9 mouse cellular contexts compared by ENCODE assay signal in genomic region chr5:144884629-144885217, GRCm38 (mm10).
DNase-seq lines count a peak whose midpoint lies in the region; ATAC-seq and TF ChIP-seq lines count a peak whose summit lies in the region.
"Had no signal": no experiment of that assay in that cellular context is flagged by ENCODE, and none has a peak within 500 bp of the region (broad histone marks: within the 10 kb centered on the region; RNA-seq: fewer than 3 reads in every experiment).

No protein-coding gene starts in this region.

- H3K9me3 ChIP-seq in forebrain, postnatal 0 days (ENCODE audit: low read length), result no peaks in the 10 kb centered on the region
- H3K9me3 ChIP-seq in forebrain, embryonic 11.5 days (ENCODE audit: control insufficient read depth, low read length), result no peaks in the 10 kb centered on the region; the same call in 1 of the 2 replicates
- H3K9me3 ChIP-seq in midbrain, postnatal 0 days (ENCODE audit: low read length), result no peaks in the 10 kb centered on the region
- peaks cover 3% of the 10 kb centered on the region; the same call in 1 of the 2 replicates for H3K9me3 ChIP-seq in midbrain, embryonic 13.5 days
- no peaks in the 10 kb centered on the region for H3K9me3 ChIP-seq in stomach, postnatal 0 days (ENCODE audit: control insufficient read depth, low read length)

- no peak for TF ChIP-seq EP300 in stomach, postnatal 0 days (optimal IDR thresholded peaks at IDR 0.05)

- H3K27ac ChIP-seq in forebrain, postnatal 0 days (ENCODE audit: low read depth, low read length), result no peak overlapping the region
- no peak overlapping the region for H3K27ac ChIP-seq in forebrain, embryonic 11.5 days (ENCODE audit: low read depth, low read length)
- H3K27ac ChIP-seq in midbrain, postnatal 0 days (ENCODE audit: low read depth, low read length), result no peak overlapping the region
- no peak overlapping the region for H3K27ac ChIP-seq in midbrain, embryonic 13.5 days
- no peak overlapping the region for H3K27ac ChIP-seq in stomach, postnatal 0 days (replicated peaks)

- H3K36me3 ChIP-seq in forebrain, postnatal 0 days (ENCODE audit: insufficient read depth), result peaks cover 89% of the 10 kb centered on the region
- peaks cover 10% of the 10 kb centered on the region for H3K36me3 ChIP-seq in forebrain, embryonic 11.5 days (ENCODE audit: control insufficient read depth, insufficient read depth, low read length)
- peaks cover 85% of the 10 kb centered on the region for H3K36me3 ChIP-seq in midbrain, postnatal 0 days (ENCODE audit: insufficient read depth, low read length)
- H3K36me3 ChIP-seq in midbrain, embryonic 13.5 days, result peaks cover 100% of the 10 kb centered on the region
- peaks cover 48% of the 10 kb centered on the region for H3K36me3 ChIP-seq in stomach, postnatal 0 days (ENCODE audit: control insufficient read depth, insufficient read depth, low read length)

- H3K4me3 ChIP-seq in forebrain, postnatal 0 days (ENCODE audit: low read depth, low read length), result no peak overlapping the region
- H3K4me3 ChIP-seq in forebrain, embryonic 11.5 days (ENCODE audit: low read depth, low read length), result no peak overlapping the region
- H3K4me3 ChIP-seq in midbrain, postnatal 0 days (ENCODE audit: low read depth, low read length), result no peak overlapping the region
- no peak overlapping the region for H3K4me3 ChIP-seq in midbrain, embryonic 13.5 days (replicated peaks)
- H3K4me3 ChIP-seq in stomach, postnatal 0 days (ENCODE audit: low read depth, low read length), result no peak overlapping the region

- peak; percentile 62 for TF ChIP-seq CTCF in forebrain, postnatal 0 days (IDR thresholded peaks at IDR 0.05; ENCODE audit: low read depth)
- TF ChIP-seq CTCF in midbrain, postnatal 0 days (IDR thresholded peaks at IDR 0.05), result peak; percentile 64
- peak; percentile 69 for TF ChIP-seq CTCF in stomach, postnatal 0 days (IDR thresholded peaks at IDR 0.05; ENCODE audit: low read depth)

- WGBS in forebrain, postnatal 0 days, result 72% methylated on average over 13 of the region's 13 CpGs
- 85% methylated on average over 13 of the region's 13 CpGs for WGBS in forebrain, embryonic 11.5 days
- WGBS in midbrain, postnatal 0 days, result 84% methylated on average over 13 of the region's 13 CpGs
- WGBS in midbrain, embryonic 13.5 days, result 86% methylated on average over 13 of the region's 13 CpGs
- WGBS in stomach, postnatal 0 days, result 76% methylated on average over 13 of the region's 13 CpGs

- no peak for ATAC-seq in forebrain, postnatal 0 days
- no peak for ATAC-seq in forebrain, embryonic 11.5 days (replicated peaks; ENCODE audit: low FRiP score)
- no peak for ATAC-seq in midbrain, postnatal 0 days (ENCODE audit: low FRiP score)
- no peak for ATAC-seq in midbrain, embryonic 13.5 days
- no peak for ATAC-seq in stomach, postnatal 0 days (ENCODE audit: low FRiP score, low TSS enrichment)
- ATAC-seq: Patski had no signal

- no peak overlapping the region for H3K4me2 ChIP-seq in forebrain, postnatal 0 days (ENCODE audit: low read depth)
- no peak overlapping the region for H3K4me2 ChIP-seq in forebrain, embryonic 11.5 days (ENCODE audit: low read depth, low read length, severe bottlenecking)
- no peak overlapping the region for H3K4me2 ChIP-seq in midbrain, postnatal 0 days (ENCODE audit: low read depth, low read length, poor library complexity, severe bottlenecking)
- H3K4me2 ChIP-seq in midbrain, embryonic 13.5 days (replicated peaks), result no peak overlapping the region
- no peak overlapping the region for H3K4me2 ChIP-seq in stomach, postnatal 0 days (replicated peaks; ENCODE audit: low read depth)

- no peak overlapping the region for H3K9ac ChIP-seq in forebrain, postnatal 0 days
- no peak overlapping the region for H3K9ac ChIP-seq in forebrain, embryonic 11.5 days (ENCODE audit: low read length)
- H3K9ac ChIP-seq in midbrain, postnatal 0 days (replicated peaks; ENCODE audit: low read length, poor library complexity, severe bottlenecking), result no peak overlapping the region
- H3K9ac ChIP-seq in midbrain, embryonic 13.5 days (replicated peaks), result no peak overlapping the region
- H3K9ac ChIP-seq in stomach, postnatal 0 days (ENCODE audit: low read length), result no peak overlapping the region

- DNase-seq in forebrain, postnatal 0 days, result peak; percentile 39
- no peak for DNase-seq in forebrain, embryonic 11.5 days (ENCODE audit: low spot score)
- DNase-seq in midbrain, postnatal 0 days (ENCODE audit: low spot score), result peak; percentile 64
- DNase-seq in left cerebral cortex, adult 18-20 months (ENCODE audit: low spot score in 2 of 2), result peak; percentile 36 to 48
- no peak for DNase-seq in stomach, postnatal 0 days (ENCODE audit: low spot score)
- no peak for DNase-seq in gastrocnemius, postnatal 4 days (ENCODE audit: low spot score in 2 of 2)
- no peak for DNase-seq in cerebellum, adult 9-10 months

- H3K27me3 ChIP-seq in forebrain, postnatal 0 days (ENCODE audit: insufficient read depth, low read length), result no peaks in the 10 kb centered on the region
- H3K27me3 ChIP-seq in forebrain, embryonic 11.5 days (ENCODE audit: control insufficient read depth, insufficient read depth, low read length), result no peaks in the 10 kb centered on the region
- H3K27me3 ChIP-seq in midbrain, postnatal 0 days (ENCODE audit: insufficient read depth, low read length), result no peaks in the 10 kb centered on the region
- H3K27me3 ChIP-seq in midbrain, embryonic 13.5 days, result no peaks in the 10 kb centered on the region
- no peaks in the 10 kb centered on the region for H3K27me3 ChIP-seq in stomach, postnatal 0 days (ENCODE audit: control insufficient read depth, insufficient read depth, low read length)
- H3K27me3 ChIP-seq: Patski had no signal

- no peaks in the 10 kb centered on the region for H3K4me1 ChIP-seq in forebrain, postnatal 0 days (ENCODE audit: insufficient read depth)
- H3K4me1 ChIP-seq in forebrain, embryonic 11.5 days (replicated peaks; ENCODE audit: control insufficient read depth, insufficient read depth, low read length), result no peaks in the 10 kb centered on the region
- no peaks in the 10 kb centered on the region for H3K4me1 ChIP-seq in midbrain, postnatal 0 days (ENCODE audit: insufficient read depth, low read length)
- no peaks in the 10 kb centered on the region for H3K4me1 ChIP-seq in midbrain, embryonic 13.5 days (replicated peaks)
- H3K4me1 ChIP-seq in stomach, postnatal 0 days (replicated peaks; ENCODE audit: control insufficient read depth, insufficient read depth), result no peaks in the 10 kb centered on the region

Comparison
In these comparisons a context has a peak if more than half of its experiments do, and no peak if none do; other contexts are left out.
1. DNase-seq: peak in forebrain, postnatal 0 days (single experiment), midbrain, postnatal 0 days (single experiment) and left cerebral cortex, adult 18-20 months (2 of 2); none in forebrain, embryonic 11.5 days (single experiment), stomach, postnatal 0 days (single experiment), gastrocnemius, postnatal 4 days (0 of 2) and cerebellum, adult 9-10 months (single experiment).
2. Peak in every context shown above with its lines, with median percentiles within 50 percentile points of each other: CTCF ChIP-seq.